Mouse (Mus musculus): ENCODE measurements around the gene Clasp1. TPM values are rescaled to one million over a fixed set of nuclear protein-coding genes. Genes with fewer than 3 reads are reported as not detected.

Clasp1 gene
- total RNA-seq, 2 experiments from 2014 or later: 42.9 to 45.4 TPM

GRCm38 (mm10) chr1:118660880-118661465 is 272.1 kb downstream of the Clasp1 start:
- DNase-seq: no peak

Other genes with a start within 250 kb of the Clasp1 start
- not detected for gene Gm29106, start 212.5 kb upstream of the Clasp1 start, total RNA-seq (2021)
- 10 to 100 TPM; 44.6 to 48.0 TPM for gene Tsn, start 77.3 kb upstream of the Clasp1 start, total RNA-seq (2021)
- 10 to 100 TPM; 15.1 to 17.2 TPM for gene Nifk, start 67.2 kb upstream of the Clasp1 start, total RNA-seq (2021)
- 1 to 10 TPM in 1 of 2 experiments, under 1 TPM in 1; 0.48 to 1.8 TPM for gene Tfcp2l1, start 238.9 kb downstream of the Clasp1 start, total RNA-seq (2021)